Mouse (Mus musculus) Patski (cell line): ENCODE results near the gene Rab17. TPM values are rescaled to one million over a fixed set of nuclear protein-coding genes. Genes with fewer than 3 reads are reported as not detected.

Source experiments
- ATAC-seq: fragments of 100-300 bp; one replicate; pipeline ENCODE4 v1.8.0; 2021
- CTCF ChIA-PET: fragments of 350-600 bp; sonication (Branson Sonifier 250); formaldehyde crosslinking; loops from one replicate; lab custom pipeline; 2022; ENCODE audit warnings: inconsistent platforms; lab: Charles Lee
- POLR2A ChIA-PET: fragments of 350-600 bp; sonication (Branson Sonifier 250); formaldehyde crosslinking; loops from one replicate; lab custom pipeline; 2022; ENCODE audit warnings: antibody characterized with exemption, inconsistent platforms; lab: Charles Lee
- DNase-seq: peaks from one replicate; pipeline ENCODE4 v3.0.0-alpha.2; 2011; ENCODE audit warnings: low read depth, low spot score
- H3K27me3 ChIP-seq: fragments of 371-371 bp; one replicate; pipeline ENCODE4 v1.5.1; 2021
- CTCF ChIP-seq: fragments of 100-300 bp; IDR thresholded peaks from one replicate; pipeline ENCODE4 v1.5.1; 2021
- in situ Hi-C: fragments of 300-500 bp; cut with MboI; formaldehyde crosslinking; loops from 3 replicates; pipeline ENCODE4 v1.11.1; 2018; ENCODE audit warnings: low pct_unique_long_range_greater_than_20kb, mixed read lengths
- polyA plus RNA-seq: library from polyadenylated mRNA; unstranded; gene quantifications from one replicate; pipeline ENCODE4 v1.2.3, GENCODE M21; 2021

Gene Rab17
- polyA plus RNA-seq, 1 experiment from 2014 or later: 1.3 TPM

DNA sequence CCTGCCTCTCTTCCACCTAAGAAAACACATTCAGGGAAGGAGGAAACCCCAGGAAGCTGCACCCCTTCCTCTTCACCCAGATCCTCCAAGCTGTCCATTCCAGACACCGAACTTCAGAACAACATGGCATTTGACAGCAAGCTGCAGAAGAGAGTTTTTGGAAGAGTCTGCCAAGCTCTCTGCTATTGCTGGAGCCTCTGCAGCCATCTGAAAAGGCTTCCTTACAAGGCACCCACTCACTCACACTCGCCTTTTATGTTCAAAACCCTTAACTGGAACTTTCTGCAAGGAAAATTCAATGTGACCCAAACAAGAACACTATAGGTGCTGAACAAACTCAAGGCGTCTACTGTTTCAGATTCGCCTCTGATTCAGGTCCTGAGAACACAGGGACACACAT is 812 bp downstream of the Rab17 start:
- ChIA-PET CTCF (no interaction called here), POLR2A (no interaction called here)
- TF ChIP-seq CTCF: no peak
- no peaks in the 10 kb centered on the region for H3K27me3 ChIP-seq
- no peak for ATAC-seq
- in situ Hi-C loops: no loop called here
- DNase-seq: no peak

DNA sequence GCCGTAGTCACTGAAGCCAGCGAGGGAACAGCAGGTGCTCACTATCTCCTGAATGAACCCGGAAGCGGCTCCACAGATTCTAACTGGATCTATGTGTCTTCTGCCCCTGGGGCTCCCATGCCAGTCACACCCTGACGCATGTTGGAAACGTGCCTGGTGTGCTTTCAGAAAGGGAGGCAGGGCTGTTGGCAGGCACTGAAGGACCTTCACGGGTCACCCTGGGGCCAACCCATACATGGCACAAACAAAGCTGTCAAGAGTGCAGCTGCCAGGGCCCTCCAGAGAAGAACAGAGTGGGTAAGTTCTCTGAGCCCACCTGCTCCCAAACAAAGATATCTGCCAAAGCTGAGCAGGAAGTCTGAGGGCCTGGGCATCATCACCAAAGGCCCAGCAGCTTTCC is 1.9 kb downstream of the Rab17 start:
- in situ Hi-C loops: no loop called here
- TF ChIP-seq CTCF: no peak
- DNase-seq (no peak), ATAC-seq (no peak)
- ChIA-PET POLR2A (interaction anchor here (0.5 kb wide), 1 partner anchor 13 kb away, joined by 3 read pairs; no protein-coding TSS in a partner anchor), CTCF (interaction anchor here (0.7 kb wide), 1 partner anchor 10 kb away, joined by 3 read pairs; no protein-coding TSS in a partner anchor)
- H3K27me3 ChIP-seq: no peaks in the 10 kb centered on the region

DNA sequence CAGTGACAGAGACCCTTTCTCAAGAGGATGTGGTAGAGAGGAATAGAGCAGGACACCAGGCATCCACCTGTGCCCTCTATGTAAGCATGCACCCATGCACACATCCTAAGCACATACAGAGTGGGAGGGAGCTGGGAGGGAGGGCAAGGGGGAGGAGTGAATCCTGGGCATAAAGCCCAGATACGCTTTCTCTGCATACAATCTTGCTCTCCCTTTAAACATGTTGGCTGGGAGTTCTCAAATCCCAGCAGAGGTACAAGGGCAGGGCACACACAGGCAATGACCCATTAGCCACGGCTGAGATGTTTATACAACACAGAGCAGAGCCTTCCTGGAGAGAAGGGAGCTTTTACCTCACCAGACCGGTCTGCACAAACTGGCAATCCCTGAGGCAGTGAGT is 6.5 kb downstream of the Rab17 start:
- ATAC-seq (peak; percentile 12), DNase-seq (no peak)
- in situ Hi-C loops: loop anchor here (5.0 kb wide), 1 partner anchor 144 kb away; no protein-coding TSS in a partner anchor

DNA sequence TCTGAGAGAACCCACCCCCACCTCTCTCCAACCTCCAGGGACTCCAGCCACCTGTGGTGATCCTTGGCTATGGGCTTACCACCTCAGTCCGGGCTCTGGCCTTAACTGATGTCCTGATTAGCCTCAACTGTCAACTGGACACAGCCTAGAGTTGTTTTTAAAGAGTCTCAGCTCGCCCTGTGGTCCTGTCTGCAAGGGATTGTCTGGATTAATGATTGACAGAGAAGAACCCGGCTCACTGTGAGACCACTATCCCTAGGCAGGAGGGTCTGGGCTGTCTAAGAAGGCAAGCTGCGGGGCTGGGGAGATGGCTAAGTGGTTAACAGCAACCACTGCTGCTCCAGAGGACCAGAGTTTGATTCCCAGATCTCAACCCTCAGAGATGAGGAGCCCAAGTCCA is 6.9 kb downstream of the Rab17 start:
- CTCF ChIA-PET: interaction anchor here (1.6 kb wide), 2 partner anchors 10 to 11 kb away, joined by 4 to 5 read pairs; partner anchors contain the start of gene Prlh
- ATAC-seq (no peak), DNase-seq (no peak)
- in situ Hi-C loops: loop anchor here (5.0 kb wide), 1 partner anchor 145 kb away; no protein-coding TSS in a partner anchor
- POLR2A ChIA-PET: no interaction called here
- TF ChIP-seq CTCF: no peak
- H3K27me3 ChIP-seq: no peaks in the 10 kb centered on the region

More for the DNA sequence above, 6.5 kb downstream of the Rab17 start:
- TF ChIP-seq CTCF: no peak
- ChIA-PET CTCF (interaction anchor here (1.6 kb wide), 2 partner anchors 10 kb away, joined by 4 to 5 read pairs; partner anchors contain the start of gene Prlh), POLR2A (no interaction called here)
- H3K27me3 ChIP-seq: no peaks in the 10 kb centered on the region

DNA sequence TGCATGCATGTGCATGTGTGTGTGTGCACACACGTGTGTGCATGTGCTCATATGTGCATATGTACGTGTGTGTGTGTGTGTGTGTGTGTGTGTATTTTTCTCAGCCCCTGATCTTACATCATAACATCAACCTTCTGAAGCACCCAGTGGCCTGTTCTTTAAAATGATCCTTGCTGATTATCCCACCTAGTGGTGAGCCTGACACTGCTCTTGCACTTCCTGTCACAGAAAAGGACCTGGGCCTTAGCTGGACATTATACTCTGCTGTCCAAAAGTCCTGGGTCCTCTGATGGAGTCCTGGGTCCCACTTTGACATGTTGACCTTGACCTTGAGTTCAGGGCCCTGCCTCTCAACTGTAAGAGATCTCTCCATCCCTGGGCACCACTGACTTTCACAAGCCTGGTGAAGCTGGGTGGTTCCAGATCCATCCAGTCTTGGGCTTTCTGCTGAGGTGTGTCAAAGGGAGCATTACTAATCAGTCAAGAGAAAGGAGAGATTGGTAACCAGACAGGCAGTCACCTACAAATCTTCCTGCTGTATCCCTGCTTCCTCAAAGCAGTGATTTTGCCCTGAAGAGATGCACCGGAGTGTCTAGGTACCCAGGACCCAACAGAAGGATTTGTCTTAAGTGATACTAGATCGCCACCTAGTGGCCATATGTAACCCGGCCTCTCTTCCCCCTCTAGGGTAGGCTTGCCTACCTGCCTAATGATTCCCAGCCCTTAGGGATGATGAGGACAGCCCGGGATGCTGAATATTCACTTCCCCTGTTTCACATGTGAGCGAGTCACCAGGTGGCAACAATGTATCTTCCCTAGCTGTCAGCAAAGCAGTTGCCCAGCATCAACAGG is 13.0 kb downstream of the Rab17 start:
- no peak for ATAC-seq
- no peak for DNase-seq
- CTCF ChIA-PET: interaction anchor here (0.9 to 2.0 kb wide), 9 partner anchors 12 to 307 kb away, joined by 3 to 11 read pairs (median 3); no protein-coding TSS in a partner anchor

DNA sequence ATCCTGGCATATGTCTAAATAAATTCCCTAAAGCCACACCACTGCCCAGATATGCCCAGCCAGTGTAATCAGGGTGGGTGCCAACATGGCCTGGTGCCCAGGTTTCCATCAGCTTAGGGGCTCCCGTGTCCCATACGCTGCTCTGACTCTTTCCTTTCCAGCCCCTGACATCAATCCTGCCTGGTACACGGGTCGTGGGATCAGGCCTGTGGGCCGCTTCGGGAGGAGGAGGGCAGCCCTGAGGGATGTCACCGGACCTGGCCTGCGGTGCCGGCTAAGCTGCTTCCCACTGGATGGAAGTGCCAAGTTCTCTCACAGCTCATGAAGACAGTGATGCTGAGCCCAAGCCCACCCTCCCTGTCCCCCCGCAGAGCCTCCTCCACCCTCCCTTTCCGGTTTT is 15.8 kb downstream of the Rab17 start:
- ChIA-PET POLR2A (no interaction called here), CTCF (no interaction called here)
- DNase-seq: no peak
- in situ Hi-C loops: loop anchor here (10.0 kb wide), 1 partner anchor 109 kb away; the partner anchor contains the start of gene Col6a3
- no peak for TF ChIP-seq CTCF
- no peaks in the 10 kb centered on the region for H3K27me3 ChIP-seq
- no peak for ATAC-seq

More for the DNA sequence above, 13.0 kb downstream of the Rab17 start:
- peak; percentile 92 for TF ChIP-seq CTCF
- H3K27me3 ChIP-seq: no peaks in the 10 kb centered on the region
- POLR2A ChIA-PET: interaction anchor here (0.8 kb wide), 1 partner anchor 15 kb away, joined by 3 read pairs; no protein-coding TSS in a partner anchor
- in situ Hi-C loops: loop anchor here (5.0 to 10.0 kb wide), 3 partner anchors 49 to 309 kb away; partner anchors contain the start of gene Col6a3

DNA sequence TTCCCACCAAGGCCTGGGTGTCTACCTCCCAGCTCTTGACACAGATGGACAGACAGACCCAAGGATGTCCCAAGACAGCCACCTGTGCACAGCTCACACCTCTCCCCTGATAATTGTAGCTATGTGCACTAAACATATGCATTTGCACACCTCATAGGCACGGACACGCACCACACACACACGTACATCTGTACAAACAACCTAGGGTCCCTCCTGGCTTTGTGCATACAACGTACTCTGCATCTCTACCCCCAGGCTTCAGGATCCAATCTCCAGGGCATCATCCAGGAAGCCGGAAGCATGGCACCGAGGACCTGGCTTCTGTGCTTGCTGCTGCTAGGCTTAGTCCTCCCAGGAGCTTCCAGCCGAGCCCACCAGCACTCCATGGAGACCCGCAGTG is 16.7 kb downstream of the Rab17 start, which contains the start of gene Prlh:
TSS of gene Prlh (plus strand) at position 301 of the 400 bp plus-strand sequence.
- H3K27me3 ChIP-seq: no peaks in the 10 kb centered on the region
- in situ Hi-C loops: loop anchor here (10.0 kb wide), 1 partner anchor 108 kb away; the partner anchor contains the start of gene Col6a3
- POLR2A ChIA-PET: no interaction called here
- ATAC-seq (no peak), DNase-seq (no peak)
- CTCF ChIA-PET: interaction anchor here (1.1 to 1.5 kb wide), 2 partner anchors 10 to 24 kb away, joined by 4 read pairs; no protein-coding TSS in a partner anchor
- TF ChIP-seq CTCF: no peak

DNA sequence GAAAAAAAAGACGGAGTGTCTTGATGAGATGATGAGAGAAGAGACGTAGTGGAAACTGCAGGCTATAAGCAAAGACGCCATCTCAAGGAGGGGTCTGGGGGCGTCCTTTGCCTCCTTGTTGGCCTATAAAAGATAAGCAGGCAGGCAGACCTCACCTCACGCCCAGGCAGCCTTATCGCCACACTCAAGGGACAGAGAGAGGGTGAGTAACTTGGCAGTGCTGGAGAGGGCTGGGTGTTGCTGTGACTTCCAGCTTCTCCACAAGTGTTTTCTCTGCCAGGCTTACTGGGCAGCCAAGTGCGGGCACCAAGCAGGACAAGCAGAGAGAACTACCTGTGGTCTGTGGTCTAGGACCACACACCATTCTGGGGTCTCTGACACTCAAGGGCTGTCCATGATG is 17.8 kb downstream of the Rab17 start:
- no peak for DNase-seq
- ChIA-PET POLR2A (no interaction called here), CTCF (interaction anchor here (1.1 kb wide), 1 partner anchor 23 kb away, joined by 4 read pairs; no protein-coding TSS in a partner anchor)
- in situ Hi-C loops: loop anchor here (10.0 kb wide), 1 partner anchor 107 kb away; the partner anchor contains the start of gene Col6a3
- ATAC-seq: no peak
- TF ChIP-seq CTCF: no peak
- no peaks in the 10 kb centered on the region for H3K27me3 ChIP-seq

DNA sequence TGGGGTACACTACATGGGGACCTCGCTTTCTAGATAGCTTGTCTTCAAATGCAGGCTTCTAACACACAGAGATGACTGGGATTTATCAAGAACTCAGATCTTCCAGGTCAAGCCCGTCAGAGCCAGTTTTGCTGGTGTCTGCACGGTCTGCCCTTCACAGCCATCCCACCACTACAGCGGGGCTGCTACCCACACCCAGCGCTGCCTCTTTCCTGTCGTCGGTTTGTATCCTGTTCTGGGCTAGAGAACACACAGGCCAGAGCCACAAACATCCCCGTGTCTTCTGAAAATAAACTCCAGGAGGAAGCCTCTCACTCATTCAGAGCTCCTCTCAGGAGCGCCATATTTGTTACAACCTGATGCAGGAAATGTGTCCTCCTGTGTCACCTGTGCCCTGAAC is 20.2 kb downstream of the Rab17 start:
- ATAC-seq (no peak), DNase-seq (no peak)
- TF ChIP-seq CTCF: no peak
- in situ Hi-C loops: no loop called here
- ChIA-PET POLR2A (no interaction called here), CTCF (no interaction called here)
- H3K27me3 ChIP-seq: no peaks in the 10 kb centered on the region

DNA sequence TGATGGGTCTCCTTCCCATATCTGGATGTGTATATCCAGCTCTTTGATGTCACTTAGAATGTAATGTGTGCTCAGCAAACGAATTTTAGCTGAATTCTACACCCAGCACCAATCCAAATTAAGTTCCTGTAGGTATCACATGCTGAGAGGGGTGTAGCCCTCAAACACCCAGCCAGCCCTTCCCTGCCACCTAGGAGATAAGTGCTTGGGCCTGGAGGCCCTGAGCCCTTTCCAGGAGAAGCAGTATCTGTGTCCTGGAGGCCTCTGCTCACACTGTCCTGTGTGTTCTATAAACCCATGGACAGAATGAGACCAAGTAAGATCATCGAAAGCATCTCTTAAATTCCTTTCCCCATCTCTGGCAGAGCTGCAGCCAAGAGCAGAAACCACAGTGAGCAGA is 22.2 kb downstream of the Rab17 start:
- CTCF ChIA-PET: no interaction called here
- ATAC-seq (no peak), DNase-seq (no peak)
- POLR2A ChIA-PET: no interaction called here
- in situ Hi-C loops: no loop called here
- no peaks in the 10 kb centered on the region for H3K27me3 ChIP-seq
- no peak for TF ChIP-seq CTCF
